Mouse (Mus musculus) kidney, postnatal 4 days (tissue): ENCODE measurements around the gene Dera.

Experiments
- DNase-seq, 2 experiments: peaks; one replicate each; pipeline ENCODE4 v3.0.0; 2021; ENCODE audit warnings: mixed read lengths in 2 of 2

Dera gene

DNA sequence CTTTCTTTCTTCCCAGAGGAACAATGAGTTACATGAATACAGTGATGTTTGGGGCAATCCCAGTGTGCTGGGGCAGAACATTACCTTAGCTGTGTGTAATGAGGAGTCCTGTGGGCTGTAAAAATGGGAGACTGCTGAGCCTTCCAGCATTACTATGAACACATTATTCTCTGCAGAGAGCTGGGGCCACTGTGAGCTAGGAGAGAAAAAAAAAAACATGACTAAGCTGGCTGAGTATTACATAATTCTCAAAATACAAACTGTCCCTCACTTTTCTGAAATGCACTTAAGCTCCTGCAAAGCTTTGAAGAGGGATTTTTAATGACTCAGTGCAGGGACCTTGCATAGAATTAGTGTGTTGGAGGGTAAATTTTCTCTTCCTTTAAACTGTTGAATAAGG, 143.3 kb downstream of the Dera start:
- no peak for DNase-seq

DNA sequence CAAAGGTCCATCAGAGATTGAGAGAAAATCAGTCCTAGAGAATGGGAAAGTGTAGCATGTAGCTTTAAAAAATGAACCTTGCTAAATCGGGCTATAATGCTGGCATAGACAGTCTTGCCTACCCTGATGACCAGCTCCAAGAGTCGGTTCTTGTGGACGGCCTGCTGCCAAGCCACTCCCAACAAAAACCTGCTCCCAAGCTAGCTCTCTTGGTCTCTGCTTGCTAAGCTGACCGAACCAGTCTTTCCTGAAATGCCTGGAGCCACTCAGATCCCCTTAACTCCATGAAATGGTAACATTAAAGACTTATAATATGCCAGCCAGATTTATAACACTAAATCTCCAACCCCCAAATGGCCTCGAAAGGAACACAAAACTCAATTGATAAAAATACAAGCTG, 146.9 kb downstream of the Dera start:
- no peak for DNase-seq
